Mouse (Mus musculus) CH12.LX (cell line): ENCODE measurements around the gene Atad5. TPM values are rescaled to one million over a fixed set of nuclear protein-coding genes. Genes with fewer than 3 reads are reported as not detected.

Experiments
- DNase-seq: peaks from one replicate; pipeline ENCODE4 v3.0.0-alpha.2; 2013; ENCODE audit errors: extremely low read depth
- H3K27ac ChIP-seq: 2 replicates; pipeline ENCODE4 v1.5.1; 2012; ENCODE audit warnings: low read depth, mild to moderate bottlenecking, control low read depth, moderate library complexity; ENCODE audit not compliant: insufficient read depth
- H3K27me3 ChIP-seq: replicated peaks from 2 replicates; pipeline ENCODE3; 2012; ENCODE audit warnings: inconsistent platforms
- H3K36me3 ChIP-seq, 2 experiments: replicated peaks in 1 of 2; 2 replicates each; pipeline versions ENCODE3 to v1.6.1; 2012; ENCODE audit warnings: inconsistent platforms in 1 of 2, low read length in 1 of 2, mild to moderate bottlenecking in 1 of 2, mixed read lengths in 1 of 2, moderate library complexity in 1 of 2; ENCODE audit not compliant: control insufficient read depth in 1 of 2, insufficient read depth in 1 of 2
- H3K4me1 ChIP-seq, 2 experiments: 2 replicates each; pipeline ENCODE4 v1.6.1; 2012; ENCODE audit warnings: inconsistent platforms in 1 of 2, moderate library complexity in 1 of 2; ENCODE audit not compliant: insufficient read depth in 2 of 2, control insufficient read depth in 1 of 2
- H3K4me2 ChIP-seq: 2 replicates; pipeline ENCODE4 v1.6.1; 2012; ENCODE audit warnings: low read depth, mild to moderate bottlenecking, control low read depth; ENCODE audit not compliant: poor library complexity, insufficient read depth, severe bottlenecking
- H3K4me3 ChIP-seq, 3 experiments: fragments of 150-350 bp in 1 of 3; sonication (generic) in 1 of 3; replicated peaks in 1 of 3; 2 replicates each; pipeline versions ENCODE3 to v1.5.1; 2011 to 2012; ENCODE audit warnings: low read depth in 2 of 3, low read length in 2 of 3, mild to moderate bottlenecking in 2 of 3, moderate library complexity in 2 of 3, control low read depth in 1 of 3, improper control_type of control experiment in 1 of 3, inconsistent platforms in 1 of 3, mixed read lengths in 1 of 3; ENCODE audit not compliant: poor library complexity in 1 of 3
- H3K79me2 ChIP-seq: replicated peaks from 2 replicates; pipeline ENCODE4 v1.6.1; 2012; ENCODE audit warnings: mild to moderate bottlenecking, moderate library complexity; ENCODE audit not compliant: control insufficient read depth, poor library complexity, insufficient read depth, severe bottlenecking; ENCODE audit errors: extremely low read depth
- H3K9ac ChIP-seq: 2 replicates; pipeline ENCODE4 v1.6.1; 2012; ENCODE audit warnings: low read depth, mild to moderate bottlenecking, control low read depth, moderate library complexity; ENCODE audit not compliant: insufficient read depth
- H3K9me3 ChIP-seq: replicated peaks from 2 replicates; pipeline ENCODE3; 2012; ENCODE audit warnings: low read length, inconsistent platforms, mixed read lengths
- CHD1 ChIP-seq: IDR thresholded peaks from 2 replicates; pipeline ENCODE4 v1.6.1; 2012; ENCODE audit warnings: low read depth, low read length, improper control_type of control experiment, inconsistent platforms
- CHD2 ChIP-seq: IDR thresholded peaks from 2 replicates; pipeline ENCODE4 v1.6.1; 2011; ENCODE audit warnings: low read length, improper control_type of control experiment
- CTCF ChIP-seq, 2 experiments: IDR thresholded peaks in 1 of 2; conservative IDR thresholded peaks in 1 of 2; 2 replicates each; pipeline ENCODE4 v1.5.1; 2011 to 2012; ENCODE audit warnings: low read depth in 2 of 2, low read length in 2 of 2, improper control_type of control experiment in 1 of 2, inconsistent platforms in 1 of 2, mild to moderate bottlenecking in 1 of 2, moderate library complexity in 1 of 2
- E2F4 ChIP-seq: IDR thresholded peaks from 2 replicates; pipeline ENCODE4 v1.6.1; 2011; ENCODE audit warnings: low read depth, low read length, improper control_type of control experiment; ENCODE audit not compliant: insufficient replicate concordance
- GABPA ChIP-seq: IDR thresholded peaks from 2 replicates; pipeline ENCODE4 v1.6.1; 2012; ENCODE audit warnings: low read depth, low read length, improper control_type of control experiment, inconsistent platforms; ENCODE audit not compliant: insufficient replicate concordance
- IRF4 ChIP-seq: IDR thresholded peaks from 2 replicates; pipeline ENCODE4 v1.6.1; 2014; ENCODE audit warnings: low read depth, mild to moderate bottlenecking, inconsistent platforms, low read length, improper control_type of control experiment
- JUND ChIP-seq: conservative IDR thresholded peaks from 2 replicates; pipeline ENCODE4 v1.6.1; 2011; ENCODE audit warnings: low read depth, low read length, improper control_type of control experiment
- MAFK ChIP-seq: IDR thresholded peaks from 2 replicates; pipeline ENCODE4 v1.6.1; 2011; ENCODE audit warnings: low read length, improper control_type of control experiment; ENCODE audit not compliant: insufficient replicate concordance
- MEF2A ChIP-seq: IDR thresholded peaks from 2 replicates; pipeline ENCODE4 v1.6.1; 2014; ENCODE audit warnings: low read depth, mild to moderate bottlenecking, inconsistent platforms, low read length, improper control_type of control experiment, borderline replicate concordance
- MXI1 ChIP-seq: IDR thresholded peaks from 2 replicates; pipeline ENCODE4 v1.6.1; 2011; ENCODE audit warnings: mild to moderate bottlenecking, low read depth, low read length, improper control_type of control experiment
- MYC ChIP-seq: IDR thresholded peaks from 2 replicates; pipeline ENCODE4 v1.6.1; 2011; ENCODE audit warnings: low read depth, mild to moderate bottlenecking, improper control_type of control experiment, low read length
- POLR2A ChIP-seq: IDR thresholded peaks from 2 replicates; pipeline ENCODE4 v1.6.1; 2011; ENCODE audit warnings: low read depth, mild to moderate bottlenecking, improper control_type of control experiment, low read length
- POLR2AphosphoS2 ChIP-seq: IDR thresholded peaks from 2 replicates; pipeline ENCODE4 v1.6.1; 2011; ENCODE audit warnings: low read depth, low read length, improper control_type of control experiment
- RCOR1 ChIP-seq: conservative IDR thresholded peaks from 2 replicates; pipeline ENCODE4 v1.6.1; 2012; ENCODE audit warnings: low read depth, mild to moderate bottlenecking, inconsistent platforms, low read length, improper control_type of control experiment
- TBP ChIP-seq: conservative IDR thresholded peaks from 2 replicates; pipeline ENCODE4 v1.6.1; 2011; ENCODE audit warnings: low read depth, low read length, improper control_type of control experiment
- UBTF ChIP-seq: IDR thresholded peaks from 2 replicates; pipeline ENCODE4 v1.6.1; 2012; ENCODE audit warnings: low read depth, mild to moderate bottlenecking, inconsistent platforms, low read length, improper control_type of control experiment, moderate library complexity
- USF1 ChIP-seq: IDR thresholded peaks from 2 replicates; pipeline ENCODE4 v1.6.1; 2014; ENCODE audit warnings: low read depth, mild to moderate bottlenecking, inconsistent platforms, low read length, improper control_type of control experiment
- USF2 ChIP-seq: conservative IDR thresholded peaks from 2 replicates; pipeline ENCODE4 v1.6.1; 2011; ENCODE audit warnings: low read depth, low read length, improper control_type of control experiment
- ZMIZ1 ChIP-seq: IDR thresholded peaks from 2 replicates; pipeline ENCODE4 v1.6.1; 2012; ENCODE audit warnings: low read depth, mild to moderate bottlenecking, inconsistent platforms, low read length, improper control_type of control experiment
- ZNF384 ChIP-seq: IDR thresholded peaks from 2 replicates; pipeline ENCODE4 v1.6.1; 2012; ENCODE audit warnings: low read depth, low read length, improper control_type of control experiment, inconsistent platforms
- dilution Hi-C: fragments of 300-500 bp; cut with MboI; formaldehyde crosslinking; loops from 2 replicates; pipeline ENCODE4 v1.14.3; 2020; ENCODE audit warnings: low sequenced_read_pairs; ENCODE audit not compliant: extremely low pct_unique_long_range_greater_than_20kb, extremely low pct_ligation_motif_present
- in situ Hi-C: fragments of 300-500 bp; cut with MboI; formaldehyde crosslinking; loops from 3 replicates; pipeline ENCODE4 v1.14.3; 2019; ENCODE audit warnings: low sequenced_read_pairs, low pct_ligation_motif_present, low pct_unique_long_range_greater_than_20kb, mixed read lengths
- polyA plus RNA-seq: library from polyadenylated mRNA; unstranded; fragments of >175 nt; gene quantifications from 2 replicates; pipeline ENCODE4 v1.2.1, GENCODE M21; 2012; ENCODE audit warnings: low read depth; ENCODE audit not compliant: insufficient read length
- total RNA-seq, 2 experiments: library from RNA; depleted of rRNA; stranded (reverse); fragments of 300-350 nt in 1 of 2; fragments of >200 nt in 1 of 2; gene quantifications; 2 replicates each; pipeline ENCODE4 v1.2.3; 2012 to 2014

Gene Atad5
- total and polyA plus RNA-seq, 3 experiments, result 24.0 to 46.3 (median 35.2) TPM

- no peaks in the 10 kb centered on the region for H3K9me3 ChIP-seq
- H3K27me3 ChIP-seq, result no peaks in the 10 kb centered on the region
- in situ Hi-C loops, result no loop called here
- TF ChIP-seq USF1, result no peak
- no peak for TF ChIP-seq CTCF (conservative IDR thresholded peaks at IDR 0.05 in 1 of 2, IDR thresholded peaks at IDR 0.05 in 1 of 2; ENCODE audit: low read depth in 2 of 2, low read length in 2 of 2)
- TF ChIP-seq CHD2, result no peak
- no peak for TF ChIP-seq RCOR1
- no peak for TF ChIP-seq IRF4
- TF ChIP-seq ZNF384, result no peak
- TF ChIP-seq JUND, result no peak
- TF ChIP-seq MEF2A, result no peak
- no peak for TF ChIP-seq MYC
- TF ChIP-seq ZMIZ1, result no peak
- TF ChIP-seq USF2, result no peak
- no peak for TF ChIP-seq TBP
- TF ChIP-seq UBTF, result no peak
- no peak for TF ChIP-seq E2F4
- TF ChIP-seq CHD1, result no peak
- no peak for TF ChIP-seq POLR2A
- TF ChIP-seq, all 38 proteins: peak for 0
- peaks cover 6% of the 10 kb centered on the region for H3K79me2 ChIP-seq
- DNase-seq, result no peak
- peaks cover 69 to 93% of the 10 kb centered on the region in 2 experiments for H3K36me3 ChIP-seq
- H3K4me3 ChIP-seq, result no peak overlapping the region
- no peak overlapping the region for H3K27ac ChIP-seq
- H3K9ac ChIP-seq, result no peak overlapping the region
- H3K4me2 ChIP-seq, result no peak overlapping the region
- peaks cover 0 to 49% of the 10 kb centered on the region in 2 experiments; a peak in 2 of 4 replicates for H3K4me1 ChIP-seq
- dilution Hi-C loops, result no loop called here
Observed at GRCm38 (mm10) chr11:80056141-80056540, 33.1 kb upstream of the Atad5 start.

GRCm38 (mm10) chr11:80062159-80062558, 27.0 kb upstream of the Atad5 start:
- DNase-seq, result no peak
- no peak overlapping the region for H3K27ac ChIP-seq
- in situ Hi-C loops, result no loop called here
- H3K9ac ChIP-seq, result no peak overlapping the region
- peaks cover 26% of the 10 kb centered on the region for H3K79me2 ChIP-seq
- H3K36me3 ChIP-seq, result peaks cover 62 to 82% of the 10 kb centered on the region in 2 experiments
- TF ChIP-seq MXI1 (no peak), MAFK (no peak), GABPA (no peak), POLR2AphosphoS2 (no peak), USF2 (no peak), E2F4 (no peak)
- TF ChIP-seq, all 38 proteins: peak for 0
- no peak overlapping the region for H3K4me3 ChIP-seq
- H3K4me2 ChIP-seq, result no peak overlapping the region
- dilution Hi-C loops, result no loop called here
- H3K27me3 ChIP-seq, result no peaks in the 10 kb centered on the region
- no peaks in the 10 kb centered on the region for H3K9me3 ChIP-seq
- peaks cover 0 to 29% of the 10 kb centered on the region in 2 experiments; a peak in 2 of 4 replicates for H3K4me1 ChIP-seq
